Mouse (Mus musculus) cerebral cortex, adult 2 months (tissue): ENCODE data around the gene A530084C06Rik.

Source experiments
- WGBS: fragments of 180-500 bp; shearing (Covaris S2); methylation state at CpG from one replicate; pipeline ENCODE4 v1.1.7; 2018; 5-methylcytosine and 5-hydroxymethylcytosine counted together

Gene A530084C06Rik

DNA sequence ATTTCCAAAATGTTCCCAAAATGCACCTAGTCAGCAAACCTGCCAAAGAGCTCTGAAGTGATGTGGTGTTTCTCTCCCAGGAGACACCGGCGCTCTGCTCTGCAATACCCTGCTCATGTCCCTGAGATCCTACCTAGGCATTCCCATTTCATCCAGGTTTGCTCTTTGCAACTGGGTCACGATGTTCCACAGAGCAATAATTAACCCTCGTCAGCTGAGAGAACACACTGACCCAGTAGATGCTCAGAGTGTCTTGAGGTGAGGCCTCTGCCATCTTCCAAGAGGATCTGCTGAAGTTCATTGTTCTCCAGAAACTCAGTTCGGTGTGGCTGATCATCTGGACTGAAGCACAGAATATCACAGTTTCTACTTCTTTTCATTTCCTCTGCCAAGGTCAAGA is 16.1 kb downstream of the A530084C06Rik start:
- WGBS: 94% methylated on average over 5 of the region's 5 CpGs

DNA sequence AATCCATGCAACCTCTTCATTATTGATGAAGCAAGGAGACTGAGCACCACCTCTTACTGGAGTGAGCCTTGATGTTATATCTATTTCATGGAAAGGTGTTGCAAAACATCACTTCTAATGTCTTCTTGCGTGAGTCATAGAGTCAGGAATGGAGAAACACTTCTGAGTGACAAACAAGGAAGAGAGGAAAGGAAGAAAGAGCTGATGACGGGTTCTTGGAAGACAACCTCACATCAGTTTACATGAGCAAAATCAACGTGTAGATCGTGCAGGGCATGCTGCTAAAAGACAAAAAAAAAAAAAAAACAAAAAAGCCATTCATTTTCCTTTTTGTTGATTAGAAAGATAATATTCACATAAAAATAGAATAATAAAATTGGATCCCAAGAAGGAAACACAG is 24.4 kb downstream of the A530084C06Rik start:
- 88% methylated on average over 4 of the region's 4 CpGs for WGBS

DNA sequence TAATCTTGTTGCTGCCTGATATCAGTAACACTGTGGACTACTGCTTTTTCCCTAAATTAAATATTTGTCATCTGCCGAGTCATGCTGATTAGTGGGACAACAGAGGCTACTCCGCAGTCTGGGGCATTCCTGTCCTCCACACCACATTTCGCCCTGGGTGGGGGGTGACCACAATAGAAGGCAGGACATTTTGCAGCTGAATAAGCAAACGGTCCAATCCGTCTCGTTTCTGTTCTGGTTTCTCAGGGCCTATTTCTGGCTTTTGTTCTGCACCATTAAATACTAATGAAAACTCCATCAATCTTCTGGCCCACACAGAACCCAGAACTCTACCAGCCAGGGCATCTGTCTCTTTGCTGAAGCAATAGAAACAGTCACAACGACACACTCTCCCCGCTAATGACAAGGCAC is 27.5 kb downstream of the A530084C06Rik start:
- WGBS: 53% methylated on average over 8 of the region's 8 CpGs

DNA sequence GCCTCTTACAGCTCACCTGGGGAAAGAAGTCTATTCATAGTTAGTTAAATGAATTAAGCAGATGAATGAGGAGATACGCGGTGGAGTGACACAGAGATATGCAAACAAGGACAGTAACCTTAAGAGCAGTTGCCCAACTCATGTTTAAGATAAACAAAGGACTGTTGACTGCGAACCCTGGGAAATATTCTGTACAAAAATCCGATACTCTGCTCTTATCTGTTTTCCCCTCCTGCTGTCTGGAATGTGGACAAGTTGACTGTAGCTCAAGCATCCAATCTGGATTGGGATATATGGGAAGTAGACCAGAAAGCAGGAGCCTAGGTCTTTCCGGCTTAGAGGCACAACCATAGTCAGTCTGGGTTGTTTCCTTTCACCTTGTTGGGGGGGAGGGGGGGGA is 27.9 kb downstream of the A530084C06Rik start:
- 82% methylated on average over 5 of the region's 5 CpGs for WGBS

DNA sequence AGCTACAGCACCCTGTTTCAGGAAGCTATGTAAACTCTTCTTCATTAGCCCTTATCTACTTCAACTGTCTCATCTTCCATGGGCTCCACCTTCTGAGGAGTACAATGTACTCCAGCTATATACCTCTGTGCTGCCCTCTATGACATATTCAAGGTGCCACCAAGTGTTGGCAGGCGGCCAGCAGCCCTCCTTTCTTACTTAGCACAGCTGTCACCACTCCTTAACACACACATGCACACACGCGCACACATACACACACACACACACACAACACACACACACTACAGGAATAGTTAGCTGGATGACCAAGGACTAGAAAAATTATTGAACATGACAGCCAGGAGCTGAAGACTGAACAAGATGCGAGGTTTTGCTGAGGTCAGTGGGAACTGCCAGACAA is 34.2 kb downstream of the A530084C06Rik start:
- 82% methylated on average over 4 of the region's 4 CpGs for WGBS

DNA sequence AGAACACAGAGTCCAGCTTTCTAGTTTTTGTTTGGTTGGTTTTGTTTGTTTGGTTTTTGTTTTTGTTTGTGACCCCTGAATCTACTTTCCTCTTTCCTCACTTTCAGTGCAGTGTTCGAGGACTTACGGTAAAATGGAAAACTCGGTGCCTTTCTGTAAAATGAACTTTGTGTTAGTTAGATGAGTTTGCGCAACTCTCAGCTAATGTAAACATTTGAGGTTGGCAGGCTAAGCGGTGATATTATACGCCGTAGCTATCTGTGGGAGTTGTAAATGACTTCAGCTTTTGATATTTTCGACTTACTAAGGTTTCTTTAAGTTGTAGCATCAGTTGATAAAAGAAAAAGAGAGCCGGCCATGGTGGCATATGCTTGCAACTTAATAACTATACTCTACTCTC is 40.2 kb downstream of the A530084C06Rik start:
- WGBS: 73% methylated on average over 9 of the region's 9 CpGs

DNA sequence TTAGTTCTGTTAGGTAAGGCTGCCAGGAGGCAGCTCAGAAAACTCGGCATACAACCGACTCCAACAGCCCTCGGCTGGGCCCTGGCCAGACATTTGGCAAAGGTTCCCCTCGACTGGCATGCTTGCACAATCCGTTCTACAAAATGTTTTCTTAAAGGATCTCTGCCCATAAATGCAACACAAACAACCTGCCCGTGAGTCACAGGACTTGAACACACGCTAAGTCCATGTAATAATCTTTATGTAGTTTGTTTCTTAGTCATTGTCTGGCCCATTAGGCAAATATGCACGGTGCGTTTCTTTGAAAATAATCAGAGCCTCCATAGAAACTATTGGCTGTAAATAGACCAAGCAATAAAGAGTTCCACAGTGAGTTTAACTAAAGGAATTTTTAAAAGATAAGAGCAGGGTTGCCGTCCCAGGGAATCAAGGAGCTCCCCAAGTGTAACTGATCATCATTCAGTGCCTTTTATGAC is 40.7 kb downstream of the A530084C06Rik start:
- 62% methylated on average over 10 of the region's 10 CpGs for WGBS

DNA sequence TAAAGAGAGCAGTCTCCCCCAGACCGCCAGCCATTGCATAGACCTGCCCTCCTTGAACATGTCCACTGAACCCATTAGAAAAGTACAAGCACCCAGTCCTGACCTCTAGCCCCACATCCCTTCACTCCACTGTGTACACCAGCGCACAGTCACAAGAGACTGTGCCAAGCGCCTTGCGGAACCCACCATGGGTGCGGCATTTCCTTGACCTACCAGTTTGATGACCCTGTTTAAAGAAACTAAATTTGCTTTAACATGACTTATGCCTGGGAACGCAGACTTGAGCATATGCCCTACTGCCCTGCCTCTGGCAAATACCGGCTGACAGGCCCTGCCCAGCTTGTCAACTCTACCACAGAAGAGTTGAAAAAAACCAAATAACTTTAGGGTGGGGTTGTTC is 43.9 kb downstream of the A530084C06Rik start:
- WGBS: 97% methylated on average over 7 of the region's 7 CpGs

DNA sequence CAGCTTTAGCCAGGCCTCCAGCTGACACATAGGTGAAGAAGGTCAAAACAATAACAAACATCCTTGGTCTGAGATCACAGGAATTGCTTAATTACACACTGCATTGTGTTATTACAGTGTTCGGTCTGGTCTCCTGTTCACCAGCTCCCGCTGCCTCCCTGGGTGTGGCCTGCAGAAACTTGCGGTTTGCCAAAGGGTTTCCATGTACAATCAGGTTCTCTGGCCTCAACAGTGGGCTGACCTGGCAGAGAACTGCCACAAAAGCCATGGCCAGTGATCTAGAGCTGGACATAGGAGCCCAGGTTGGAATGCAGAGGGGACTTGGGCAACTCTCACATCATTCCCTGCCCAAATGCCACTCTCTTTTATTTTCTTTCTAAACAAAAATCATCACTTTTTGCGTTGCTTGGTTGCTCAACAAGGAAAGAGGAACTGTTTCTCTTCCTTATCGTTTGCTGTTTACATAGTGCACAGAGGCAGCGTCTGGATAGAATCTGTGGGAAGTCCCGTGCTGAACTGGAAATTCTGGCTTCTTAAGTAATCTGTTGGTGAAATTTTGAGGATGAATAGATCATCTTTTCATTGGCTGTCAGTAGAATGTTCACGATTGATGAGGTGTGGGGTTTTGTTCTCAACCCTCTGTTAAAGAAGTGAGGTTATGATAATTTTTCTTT is 52.5 kb downstream of the A530084C06Rik start:
- WGBS: 75% methylated on average over 8 of the region's 8 CpGs
